Mouse (Mus musculus) bone marrow macrophage, adult 2 months (primary cell): ENCODE results near the gene Aqp11. TPM values are rescaled to one million over a fixed set of nuclear protein-coding genes. Genes with fewer than 3 reads are reported as not detected.

Experiments
- H3K27ac ChIP-seq: 2 replicates; pipeline ENCODE4 v1.5.1; 2012; ENCODE audit warnings: low read depth, low read length; ENCODE audit not compliant: insufficient read depth
- H3K4me1 ChIP-seq: 2 replicates; pipeline ENCODE4 v1.6.1; 2012; ENCODE audit warnings: low read length; ENCODE audit not compliant: control insufficient read depth, insufficient read depth
- H3K4me3 ChIP-seq: 2 replicates; pipeline ENCODE4 v1.5.1; 2012; ENCODE audit warnings: mild to moderate bottlenecking, low read length, moderate library complexity; ENCODE audit not compliant: insufficient read depth
- CTCF ChIP-seq: IDR thresholded peaks from 2 replicates; pipeline ENCODE4 v1.5.1; 2012; ENCODE audit warnings: low read depth, mild to moderate bottlenecking, low read length, moderate library complexity
- POLR2A ChIP-seq: IDR thresholded peaks from 2 replicates; pipeline ENCODE4 v1.6.1; 2012; ENCODE audit warnings: mild to moderate bottlenecking, low read depth, low read length, borderline replicate concordance
- polyA plus RNA-seq: library from polyadenylated mRNA; stranded (reverse); fragments of >200 nt; gene quantifications from 2 replicates; pipeline ENCODE4 v1.2.4, GENCODE M21; 2012; ENCODE audit not compliant: missing spikeins, insufficient read depth, insufficient read length

The Aqp11 gene
- polyA plus RNA-seq, 1 experiment, result not detected

DNA sequence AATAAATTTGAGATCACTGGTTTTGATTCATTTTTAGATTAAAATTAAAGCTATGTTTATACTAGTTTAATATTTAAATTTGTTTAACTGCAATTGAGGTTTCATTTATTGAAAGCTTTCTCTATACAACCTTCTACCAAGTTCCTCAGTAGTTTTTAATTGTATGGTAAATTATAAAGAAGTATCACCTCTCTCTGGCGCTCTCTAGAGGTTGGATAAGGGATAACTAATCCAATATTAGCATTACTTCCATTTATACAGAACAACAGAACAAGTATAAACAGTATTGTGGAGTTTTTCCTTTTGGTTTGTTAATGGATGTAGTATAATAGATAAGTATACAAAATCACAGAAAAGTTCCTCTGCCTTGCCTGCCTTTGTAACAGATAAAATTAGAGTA lies 58.9 kb downstream of the Aqp11 start:
- H3K4me1 ChIP-seq, result no peaks in the 10 kb centered on the region
- no peak overlapping the region for H3K4me3 ChIP-seq
- no peak overlapping the region for H3K27ac ChIP-seq
- no peak for TF ChIP-seq CTCF
- TF ChIP-seq POLR2A, result no peak

Other genes with a start within 250 kb of the Aqp11 start
- 15.9 and 20.6 TPM in 2 replicates for gene Aamdc, start 158.8 kb downstream of the Aqp11 start, polyA plus RNA-seq
- 23.1 and 31.4 TPM in 2 replicates for gene Rsf1, start 158.4 kb downstream of the Aqp11 start, polyA plus RNA-seq
- gene Clns1a, start 41.7 kb downstream of the Aqp11 start, polyA plus RNA-seq, result 35.4 and 41.0 TPM in 2 replicates
- gene Pak1, start 50.3 kb upstream of the Aqp11 start, polyA plus RNA-seq, result 90.9 and 92.7 TPM in 2 replicates
- gene Gdpd4, start 181.7 kb upstream of the Aqp11 start, polyA plus RNA-seq, result not detected in 2 replicates